Mouse (Mus musculus): ENCODE data around the gene Mcu. TPM values are rescaled to one million over a fixed set of nuclear protein-coding genes. Genes with fewer than 3 reads are reported as not detected.

The Mcu gene
- polyA plus RNA-seq, 1 experiment from 2014 or later = 18.6 TPM

GRCm38 (mm10) chr10:59560126-59560525, 56.4 kb downstream of the Mcu start:
- no peak for DNase-seq (ENCODE audit: low spot score)
- WGBS = 86% methylated on average over 5 of the region's 5 CpGs
- no peaks in the 10 kb centered on the region for H3K9me3 ChIP-seq (replicated peaks)
- peaks cover 6% of the 10 kb centered on the region; the same call in 1 of the 2 replicates for H3K4me1 ChIP-seq
- no peaks in the 10 kb centered on the region for H3K36me3 ChIP-seq
- no peak overlapping the region for H3K4me3 ChIP-seq
- no peak overlapping the region for H3K27ac ChIP-seq (replicated peaks)
- H3K27me3 ChIP-seq (ENCODE audit: low read depth, poor library complexity, severe bottlenecking) = no peaks in the 10 kb centered on the region

- DNase-seq (ENCODE audit: low spot score) = no peak
- no peak overlapping the region for H3K4me3 ChIP-seq
- H3K36me3 ChIP-seq = no peaks in the 10 kb centered on the region
- H3K27me3 ChIP-seq (ENCODE audit: low read depth, poor library complexity, severe bottlenecking) = no peaks in the 10 kb centered on the region
- H3K27ac ChIP-seq (replicated peaks) = no peak overlapping the region
- H3K4me1 ChIP-seq = peaks cover 6% of the 10 kb centered on the region; the same call in 1 of the 2 replicates
- H3K9me3 ChIP-seq (replicated peaks) = no peaks in the 10 kb centered on the region; the same call in 1 of the 2 replicates
- 79% methylated on average over 4 of the region's 4 CpGs for WGBS
These were observed 57.9 kb downstream of the Mcu start for GRCm38 (mm10) chr10:59558602-59559001.

- 86% methylated on average over 5 of the region's 5 CpGs for WGBS
- Histone ChIP-seq H3K4me3 (no peak overlapping the region), H3K27ac (replicated peaks) (no peak overlapping the region), H3K36me3 (no peaks in the 10 kb centered on the region), H3K4me1 (peaks cover 6% of the 10 kb centered on the region; the same call in 1 of the 2 replicates), H3K9me3 (replicated peaks) (no peaks in the 10 kb centered on the region; the same call in 1 of the 2 replicates), H3K27me3 (ENCODE audit: low read depth, poor library complexity, severe bottlenecking) (no peaks in the 10 kb centered on the region)
- no peak for DNase-seq (ENCODE audit: low spot score)
These were observed 58.3 kb downstream of the Mcu start for GRCm38 (mm10) chr10:59558164-59558563.

GRCm38 (mm10) chr10:59556541-59556940, 60.0 kb downstream of the Mcu start:
- Histone ChIP-seq H3K4me3 (no peak overlapping the region), H3K27ac (replicated peaks) (no peak overlapping the region), H3K4me1 (peaks cover 6% of the 10 kb centered on the region; the same call in 1 of the 2 replicates), H3K9me3 (replicated peaks) (no peaks in the 10 kb centered on the region; the same call in 1 of the 2 replicates), H3K36me3 (no peaks in the 10 kb centered on the region), H3K27me3 (ENCODE audit: low read depth, poor library complexity, severe bottlenecking) (no peaks in the 10 kb centered on the region)
- 50% methylated on average over 5 of the region's 5 CpGs for WGBS
- no peak for DNase-seq (ENCODE audit: low spot score)

GRCm38 (mm10) chr10:59554243-59554642, 62.2 kb downstream of the Mcu start:
- Histone ChIP-seq H3K4me1 (peaks cover 6% of the 10 kb centered on the region; the same call in 1 of the 2 replicates), H3K27me3 (ENCODE audit: low read depth, poor library complexity, severe bottlenecking) (no peaks in the 10 kb centered on the region), H3K9me3 (replicated peaks) (no peaks in the 10 kb centered on the region; the same call in 1 of the 2 replicates), H3K4me3 (no peak overlapping the region), H3K27ac (replicated peaks) (no peak overlapping the region), H3K36me3 (no peaks in the 10 kb centered on the region)
- 96% methylated on average over 1 of the region's 1 CpGs for WGBS
- no peak for DNase-seq (ENCODE audit: low spot score)

GRCm38 (mm10) chr10:59552456-59552855, 64.0 kb downstream of the Mcu start:
- 73% methylated on average over 1 of the region's 1 CpGs for WGBS
- Histone ChIP-seq H3K9me3 (replicated peaks) (no peaks in the 10 kb centered on the region; the same call in 1 of the 2 replicates), H3K4me1 (peaks cover 22% of the 10 kb centered on the region), H3K4me3 (no peak overlapping the region), H3K36me3 (no peaks in the 10 kb centered on the region), H3K27ac (replicated peaks) (no peak overlapping the region), H3K27me3 (ENCODE audit: low read depth, poor library complexity, severe bottlenecking) (no peaks in the 10 kb centered on the region)
- no peak for DNase-seq (ENCODE audit: low spot score)

- WGBS = 83% methylated on average over 11 of the region's 11 CpGs
- no peak for DNase-seq (ENCODE audit: low spot score)
- Histone ChIP-seq H3K4me3 (no peak overlapping the region), H3K36me3 (no peaks in the 10 kb centered on the region), H3K9me3 (replicated peaks) (peaks cover 12% of the 10 kb centered on the region; the same call in 1 of the 2 replicates), H3K27me3 (ENCODE audit: low read depth, poor library complexity, severe bottlenecking) (no peaks in the 10 kb centered on the region), H3K27ac (replicated peaks) (no peak overlapping the region), H3K4me1 (peaks cover 19% of the 10 kb centered on the region)
These were observed 67.6 kb downstream of the Mcu start for GRCm38 (mm10) chr10:59548768-59549333.

GRCm38 (mm10) chr10:59548211-59548610, 68.3 kb downstream of the Mcu start:
- WGBS = 55% methylated on average over 6 of the region's 6 CpGs
- DNase-seq (ENCODE audit: low spot score) = no peak
- H3K27me3 ChIP-seq (ENCODE audit: low read depth, poor library complexity, severe bottlenecking) = no peaks in the 10 kb centered on the region
- peaks cover 12% of the 10 kb centered on the region; the same call in 1 of the 2 replicates for H3K9me3 ChIP-seq (replicated peaks)
- H3K4me3 ChIP-seq = no peak overlapping the region
- H3K36me3 ChIP-seq = no peaks in the 10 kb centered on the region
- peaks cover 19% of the 10 kb centered on the region for H3K4me1 ChIP-seq
- no peak overlapping the region for H3K27ac ChIP-seq (replicated peaks)

- no peaks in the 10 kb centered on the region for H3K27me3 ChIP-seq (ENCODE audit: low read depth, poor library complexity, severe bottlenecking)
- peak overlapping the region; percentile 70 for H3K27ac ChIP-seq (replicated peaks)
- DNase-seq (ENCODE audit: low spot score) = peak; percentile 33
- peaks cover 19% of the 10 kb centered on the region for H3K4me1 ChIP-seq
- peaks cover 12% of the 10 kb centered on the region; the same call in 1 of the 2 replicates for H3K9me3 ChIP-seq (replicated peaks)
- 15% methylated on average over 7 of the region's 7 CpGs for WGBS
- no peaks in the 10 kb centered on the region for H3K36me3 ChIP-seq
- H3K4me3 ChIP-seq = no peak overlapping the region
These were observed 69.1 kb downstream of the Mcu start for GRCm38 (mm10) chr10:59547426-59547825.

- WGBS = 88% methylated on average over 7 of the region's 7 CpGs
- no peak overlapping the region for H3K27ac ChIP-seq (replicated peaks)
- H3K27me3 ChIP-seq (ENCODE audit: low read depth, poor library complexity, severe bottlenecking) = no peaks in the 10 kb centered on the region
- H3K36me3 ChIP-seq = no peaks in the 10 kb centered on the region
- peaks cover 22% of the 10 kb centered on the region for H3K4me1 ChIP-seq
- peaks cover 12% of the 10 kb centered on the region; the same call in 1 of the 2 replicates for H3K9me3 ChIP-seq (replicated peaks)
- no peak overlapping the region for H3K4me3 ChIP-seq
- DNase-seq (ENCODE audit: low spot score) = no peak
These were observed 71.3 kb downstream of the Mcu start for GRCm38 (mm10) chr10:59545169-59545568.

GRCm38 (mm10) chr10:59543351-59543750, 73.1 kb downstream of the Mcu start:
- H3K4me3 ChIP-seq = no peak overlapping the region
- H3K4me1 ChIP-seq = peaks cover 34% of the 10 kb centered on the region
- 94% methylated on average over 9 of the region's 9 CpGs for WGBS
- H3K36me3 ChIP-seq = no peaks in the 10 kb centered on the region
- H3K27me3 ChIP-seq (ENCODE audit: low read depth, poor library complexity, severe bottlenecking) = no peaks in the 10 kb centered on the region
- DNase-seq (ENCODE audit: low spot score) = no peak
- H3K9me3 ChIP-seq (replicated peaks) = peaks cover 12% of the 10 kb centered on the region; the same call in 1 of the 2 replicates
- no peak overlapping the region for H3K27ac ChIP-seq (replicated peaks)

GRCm38 (mm10) chr10:59541466-59541865, 75.0 kb downstream of the Mcu start:
- Histone ChIP-seq H3K27ac (replicated peaks) (no peak overlapping the region), H3K27me3 (ENCODE audit: low read depth, poor library complexity, severe bottlenecking) (no peaks in the 10 kb centered on the region), H3K9me3 (replicated peaks) (peaks cover 7% of the 10 kb centered on the region; the same call in 1 of the 2 replicates), H3K4me3 (no peak overlapping the region), H3K36me3 (no peaks in the 10 kb centered on the region), H3K4me1 (peaks cover 32% of the 10 kb centered on the region)
- no peak for DNase-seq (ENCODE audit: low spot score)
- WGBS = 94% methylated on average over 11 of the region's 11 CpGs

- peaks cover 32% of the 10 kb centered on the region for H3K4me1 ChIP-seq
- no peak overlapping the region for H3K4me3 ChIP-seq
- H3K27ac ChIP-seq (replicated peaks) = no peak overlapping the region
- 89% methylated on average over 3 of the region's 3 CpGs for WGBS
- no peaks in the 10 kb centered on the region for H3K27me3 ChIP-seq (ENCODE audit: low read depth, poor library complexity, severe bottlenecking)
- no peaks in the 10 kb centered on the region for H3K9me3 ChIP-seq (replicated peaks)
- no peaks in the 10 kb centered on the region for H3K36me3 ChIP-seq
- DNase-seq (ENCODE audit: low spot score) = no peak
These were observed 75.9 kb downstream of the Mcu start for GRCm38 (mm10) chr10:59540596-59540995.

Measured in midbrain, embryonic 10.5 days (tissue).